Mouse (Mus musculus) heart, embryonic 15.5 days (tissue): ENCODE measurements around the gene Zfp986. TPM values are rescaled to one million over a fixed set of nuclear protein-coding genes. Genes with fewer than 3 reads are reported as not detected.

Experiments used
- polyA plus RNA-seq: library from polyadenylated mRNA; unstranded; fragments of >200 nt; fragmentation: Nextera tagmentation; extraction: Ambion mirVana; gene quantifications from 2 replicates; pipeline ENCODE4 v1.2.1, GENCODE M21; 2015

The Zfp986 gene
- polyA plus RNA-seq, 1 experiment from 2014 or later = not detected

Other genes starting within 250 kb of the Zfp986 start
- not detected in 2 replicates for gene Zfp980, start 198.1 kb upstream of the Zfp986 start, polyA plus RNA-seq
- gene Zfp987, start 228.5 kb downstream of the Zfp986 start, polyA plus RNA-seq = 0.05 and 0.06 TPM in 2 replicates